Mouse (Mus musculus) CH12.LX (cell line): ENCODE results near the gene Gtse1. TPM values are rescaled to one million over a fixed set of nuclear protein-coding genes. Genes with fewer than 3 reads are reported as not detected.

Experiments
- DNase-seq: peaks from one replicate; pipeline ENCODE4 v3.0.0-alpha.2; 2013; ENCODE audit errors: extremely low read depth
- H3K27ac ChIP-seq: 2 replicates; pipeline ENCODE4 v1.5.1; 2012; ENCODE audit warnings: low read depth, mild to moderate bottlenecking, control low read depth, moderate library complexity; ENCODE audit not compliant: insufficient read depth
- H3K27me3 ChIP-seq: replicated peaks from 2 replicates; pipeline ENCODE3; 2012; ENCODE audit warnings: inconsistent platforms
- H3K36me3 ChIP-seq, 2 experiments: replicated peaks in 1 of 2; 2 replicates each; pipeline versions ENCODE3 to v1.6.1; 2012; ENCODE audit warnings: inconsistent platforms in 1 of 2, low read length in 1 of 2, mild to moderate bottlenecking in 1 of 2, mixed read lengths in 1 of 2, moderate library complexity in 1 of 2; ENCODE audit not compliant: control insufficient read depth in 1 of 2, insufficient read depth in 1 of 2
- H3K4me1 ChIP-seq, 2 experiments: 2 replicates each; pipeline ENCODE4 v1.6.1; 2012; ENCODE audit warnings: inconsistent platforms in 1 of 2, moderate library complexity in 1 of 2; ENCODE audit not compliant: insufficient read depth in 2 of 2, control insufficient read depth in 1 of 2
- H3K4me2 ChIP-seq: 2 replicates; pipeline ENCODE4 v1.6.1; 2012; ENCODE audit warnings: low read depth, mild to moderate bottlenecking, control low read depth; ENCODE audit not compliant: poor library complexity, insufficient read depth, severe bottlenecking
- H3K4me3 ChIP-seq, 3 experiments: fragments of 150-350 bp in 1 of 3; sonication (generic) in 1 of 3; replicated peaks in 1 of 3; 2 replicates each; pipeline versions ENCODE3 to v1.5.1; 2011 to 2012; ENCODE audit warnings: low read depth in 2 of 3, low read length in 2 of 3, mild to moderate bottlenecking in 2 of 3, moderate library complexity in 2 of 3, control low read depth in 1 of 3, improper control_type of control experiment in 1 of 3, inconsistent platforms in 1 of 3, mixed read lengths in 1 of 3; ENCODE audit not compliant: poor library complexity in 1 of 3
- H3K79me2 ChIP-seq: replicated peaks from 2 replicates; pipeline ENCODE4 v1.6.1; 2012; ENCODE audit warnings: mild to moderate bottlenecking, moderate library complexity; ENCODE audit not compliant: control insufficient read depth, poor library complexity, insufficient read depth, severe bottlenecking; ENCODE audit errors: extremely low read depth
- H3K9ac ChIP-seq: 2 replicates; pipeline ENCODE4 v1.6.1; 2012; ENCODE audit warnings: low read depth, mild to moderate bottlenecking, control low read depth, moderate library complexity; ENCODE audit not compliant: insufficient read depth
- H3K9me3 ChIP-seq: replicated peaks from 2 replicates; pipeline ENCODE3; 2012; ENCODE audit warnings: low read length, inconsistent platforms, mixed read lengths
- BHLHE40 ChIP-seq: IDR thresholded peaks from 2 replicates; pipeline ENCODE4 v1.6.1; 2011; ENCODE audit warnings: mild to moderate bottlenecking, low read depth, low read length, improper control_type of control experiment
- CTCF ChIP-seq, 2 experiments: IDR thresholded peaks in 1 of 2; conservative IDR thresholded peaks in 1 of 2; 2 replicates each; pipeline ENCODE4 v1.5.1; 2011 to 2012; ENCODE audit warnings: low read depth in 2 of 2, low read length in 2 of 2, improper control_type of control experiment in 1 of 2, inconsistent platforms in 1 of 2, mild to moderate bottlenecking in 1 of 2, moderate library complexity in 1 of 2
- E2F4 ChIP-seq: IDR thresholded peaks from 2 replicates; pipeline ENCODE4 v1.6.1; 2011; ENCODE audit warnings: low read depth, low read length, improper control_type of control experiment; ENCODE audit not compliant: insufficient replicate concordance
- EP300 ChIP-seq: IDR thresholded peaks from 2 replicates; pipeline ENCODE4 v1.6.1; 2011; ENCODE audit warnings: low read length, improper control_type of control experiment
- MAFK ChIP-seq: IDR thresholded peaks from 2 replicates; pipeline ENCODE4 v1.6.1; 2011; ENCODE audit warnings: low read length, improper control_type of control experiment; ENCODE audit not compliant: insufficient replicate concordance
- MEF2A ChIP-seq: IDR thresholded peaks from 2 replicates; pipeline ENCODE4 v1.6.1; 2014; ENCODE audit warnings: low read depth, mild to moderate bottlenecking, inconsistent platforms, low read length, improper control_type of control experiment, borderline replicate concordance
- RAD21 ChIP-seq: IDR thresholded peaks from 2 replicates; pipeline ENCODE4 v1.6.1; 2011; ENCODE audit warnings: low read depth, mild to moderate bottlenecking, low read length, improper control_type of control experiment, moderate library complexity
- USF1 ChIP-seq: IDR thresholded peaks from 2 replicates; pipeline ENCODE4 v1.6.1; 2014; ENCODE audit warnings: low read depth, mild to moderate bottlenecking, inconsistent platforms, low read length, improper control_type of control experiment
- USF2 ChIP-seq: conservative IDR thresholded peaks from 2 replicates; pipeline ENCODE4 v1.6.1; 2011; ENCODE audit warnings: low read depth, low read length, improper control_type of control experiment
- ZKSCAN1 ChIP-seq: IDR thresholded peaks from 2 replicates; pipeline ENCODE4 v1.6.1; 2012; ENCODE audit warnings: low read depth, inconsistent platforms, low read length, improper control_type of control experiment, borderline replicate concordance
- dilution Hi-C: fragments of 300-500 bp; cut with MboI; formaldehyde crosslinking; loops from 2 replicates; pipeline ENCODE4 v1.14.3; 2020; ENCODE audit warnings: low sequenced_read_pairs; ENCODE audit not compliant: extremely low pct_unique_long_range_greater_than_20kb, extremely low pct_ligation_motif_present
- in situ Hi-C: fragments of 300-500 bp; cut with MboI; formaldehyde crosslinking; loops from 3 replicates; pipeline ENCODE4 v1.14.3; 2019; ENCODE audit warnings: low sequenced_read_pairs, low pct_ligation_motif_present, low pct_unique_long_range_greater_than_20kb, mixed read lengths
- polyA plus RNA-seq: library from polyadenylated mRNA; unstranded; fragments of >175 nt; gene quantifications from 2 replicates; pipeline ENCODE4 v1.2.1, GENCODE M21; 2012; ENCODE audit warnings: low read depth; ENCODE audit not compliant: insufficient read length
- total RNA-seq, 2 experiments: library from RNA; depleted of rRNA; stranded (reverse); fragments of 300-350 nt in 1 of 2; fragments of >200 nt in 1 of 2; gene quantifications; 2 replicates each; pipeline ENCODE4 v1.2.3; 2012 to 2014

The Gtse1 gene
- total and polyA plus RNA-seq, 3 experiments, result 32.8 to 40.1 (median 37.4) TPM

DNA sequence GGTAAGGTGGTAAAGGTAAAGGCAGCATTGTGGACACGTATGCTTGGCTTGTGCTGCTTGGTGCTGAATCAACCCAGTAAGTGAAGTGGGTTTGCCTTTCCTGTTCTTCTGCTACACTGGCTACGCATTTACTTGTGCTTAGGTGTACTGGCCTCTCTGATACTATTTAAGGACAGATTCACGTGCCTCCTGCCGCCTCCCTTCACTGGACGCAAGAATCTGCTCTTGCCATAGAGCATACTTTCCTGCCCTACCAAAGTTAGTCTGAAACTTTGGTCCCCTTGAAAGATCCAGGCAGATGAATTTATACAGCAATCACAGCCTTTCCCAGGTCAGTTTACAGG, 49.1 kb upstream of the Gtse1 start:
- peaks cover 21% of the 10 kb centered on the region for H3K27me3 ChIP-seq
- peak overlapping the region; percentile 79; the same call in 1 of the 2 replicates for H3K9ac ChIP-seq
- H3K4me2 ChIP-seq, result peak overlapping the region; percentile 80
- in situ Hi-C loops, result no loop called here
- peaks cover 0 to 29% of the 10 kb centered on the region in 2 experiments for H3K36me3 ChIP-seq
- H3K4me3 ChIP-seq, result peak overlapping the region in 1 of 3 experiments; percentile 74
- peaks cover 5 to 40% of the 10 kb centered on the region in 2 experiments for H3K4me1 ChIP-seq
- no peak for DNase-seq
- H3K79me2 ChIP-seq, result no peaks in the 10 kb centered on the region
- TF ChIP-seq E2F4, result no peak
- TF ChIP-seq RAD21, result no peak
- TF ChIP-seq USF2, result no peak
- peak; percentile 54 for TF ChIP-seq BHLHE40
- TF ChIP-seq MAFK, result no peak
- 0 out of 2 replicates have a peak, but pooled peaks have one; percentile 33 for TF ChIP-seq MEF2A
- no peak overlapping the region for H3K27ac ChIP-seq
- no peaks in the 10 kb centered on the region for H3K9me3 ChIP-seq
- dilution Hi-C loops, result no loop called here

GRCm38 (mm10) chr15:85810806-85811521, 48.6 kb upstream of the Gtse1 start:
- peak overlapping the region; percentile 79 for H3K9ac ChIP-seq
- dilution Hi-C loops, result no loop called here
- peaks cover 0 to 29% of the 10 kb centered on the region in 2 experiments for H3K36me3 ChIP-seq
- TF ChIP-seq ZKSCAN1 (no peak), BHLHE40 (0 out of 2 replicates have a peak, but pooled peaks have one; percentile 8), EP300 (no peak), USF1 (no peak), MAFK (no peak), CTCF (conservative IDR thresholded peaks at IDR 0.05 in 1 of 2, IDR thresholded peaks at IDR 0.05 in 1 of 2; ENCODE audit: low read depth in 2 of 2, low read length in 2 of 2) (peak in 1 of 2 experiments; percentile 16; a peak in 1 of 4 replicates), MEF2A (peak; percentile 67)
- H3K9me3 ChIP-seq, result no peaks in the 10 kb centered on the region
- H3K4me2 ChIP-seq, result peak overlapping the region; percentile 80
- H3K4me3 ChIP-seq, result peak overlapping the region; percentile 74 to 85 (median 75)
- H3K79me2 ChIP-seq, result no peaks in the 10 kb centered on the region
- in situ Hi-C loops, result no loop called here
- peaks cover 5 to 40% of the 10 kb centered on the region in 2 experiments for H3K4me1 ChIP-seq
- peak; percentile 51 for DNase-seq
- H3K27ac ChIP-seq, result peak overlapping the region; percentile 12; the same call in 1 of the 2 replicates
- H3K27me3 ChIP-seq, result peaks cover 26% of the 10 kb centered on the region
